Mouse (Mus musculus) ES-Bruce4 (cell line): Measurements from ENCODE around the gene Iyd.

ENCODE experiments used
- CTCF ChIP-seq: IDR thresholded peaks from one replicate; pipeline ENCODE4 v1.8.1; 2011; ENCODE audit warnings: low read depth, low read length
- EP300 ChIP-seq: IDR thresholded peaks from 2 replicates; pipeline ENCODE4 v1.6.1; 2011; ENCODE audit warnings: low read depth, low read length; ENCODE audit not compliant: insufficient read depth
- POLR2A ChIP-seq: IDR thresholded peaks from one replicate; pipeline ENCODE4 v1.8.1; 2011; ENCODE audit warnings: low read length; ENCODE audit not compliant: insufficient read depth

DNA sequence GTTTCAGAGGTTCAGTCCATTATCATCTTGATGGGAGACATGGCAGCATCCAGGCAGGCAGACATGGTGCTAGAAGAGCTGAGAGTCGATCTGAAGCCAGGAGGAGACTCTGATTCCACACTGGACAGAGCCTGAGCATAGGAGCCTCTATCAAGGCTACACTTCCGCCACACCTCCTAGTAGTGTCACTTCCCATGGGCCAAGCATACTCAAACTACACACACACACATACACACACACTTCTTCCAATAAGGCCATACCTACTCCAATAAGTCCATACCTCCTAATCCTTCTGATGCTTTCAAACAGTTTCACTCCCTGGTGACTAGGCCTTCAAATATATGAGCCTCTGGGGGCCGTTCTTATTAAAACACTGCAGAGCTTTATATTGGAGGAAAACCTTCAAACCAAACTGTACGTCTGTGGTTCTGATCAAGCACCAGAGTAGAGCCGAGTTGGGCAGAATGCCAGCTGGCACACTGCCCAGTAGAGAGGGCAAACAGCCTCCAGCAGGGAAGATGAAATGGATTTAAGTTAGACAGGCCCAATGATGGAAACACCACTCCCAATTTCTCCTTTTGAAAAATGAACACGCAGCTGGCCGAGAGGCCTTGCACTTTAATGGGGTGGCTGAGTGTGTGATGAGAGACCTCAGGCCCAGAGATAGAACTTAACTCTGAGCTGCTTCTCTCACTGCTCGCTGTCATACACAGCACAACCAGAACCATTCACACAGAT lies 32.4 kb upstream of the Iyd start:
- TF ChIP-seq POLR2A (no peak), EP300 (no peak), CTCF (no peak)
